Comparison of ENCODE assay signal across 8 mouse cellular contexts in genomic region chr11:3535406-3535986, GRCm38 (mm10). TPM values are rescaled to one million over a fixed set of nuclear protein-coding genes. Genes with fewer than 3 reads are reported as not detected.
DNase-seq lines count a peak whose midpoint lies in the region; ATAC-seq lines count a peak whose summit lies in the region.

No protein-coding gene starts in this region.

- H3K9me3 ChIP-seq in hindbrain, embryonic 16.5 days (ENCODE audit: control insufficient read depth, low read length): no peaks in the 10 kb centered on the region

- H3K36me3 ChIP-seq in hindbrain, embryonic 16.5 days (ENCODE audit: control insufficient read depth, insufficient read depth, low read length): no peaks in the 10 kb centered on the region

- 0% methylated on average over 34 of the region's 36 CpGs for WGBS in hindbrain, embryonic 16.5 days

- ATAC-seq in hindbrain, embryonic 16.5 days: peak; percentile 85

- H3K4me2 ChIP-seq in hindbrain, embryonic 16.5 days (ENCODE audit: low read length): peak overlapping the region; percentile 98

- peak; percentile 97 for DNase-seq in ZHBTc4 (ENCODE audit: low read depth, low spot score)
- DNase-seq in cerebellum, postnatal 4 days (ENCODE audit: low spot score in 2 of 2): peak; percentile 95 to 98
- peak; percentile 96 for DNase-seq in gastrocnemius, adult 18-20 months (ENCODE audit: low spot score)
- peak; percentile 94 to 97 for DNase-seq in left cerebral cortex, adult 18-20 months (ENCODE audit: low spot score in 2 of 2)
- peak; percentile 96 to 97 for DNase-seq in lung, postnatal 4 days
- DNase-seq in retina, postnatal 1 day: peak; percentile 93
- DNase-seq in thymus, postnatal 4 days: peak; percentile 99

- peaks cover 13% of the 10 kb centered on the region for H3K4me1 ChIP-seq in hindbrain, embryonic 16.5 days (ENCODE audit: control insufficient read depth, insufficient read depth, low read depth, low read length)

- peak overlapping the region; percentile 78 for H3K9ac ChIP-seq in hindbrain, embryonic 16.5 days (ENCODE audit: low read depth, low read length)

- H3K27me3 ChIP-seq in hindbrain, embryonic 16.5 days (replicated peaks; ENCODE audit: control insufficient read depth, insufficient read depth, low read length): no peaks in the 10 kb centered on the region

- peak overlapping the region; percentile 68 for H3K4me3 ChIP-seq in hindbrain, embryonic 16.5 days (ENCODE audit: low read length)

- peak overlapping the region; percentile 83 for H3K27ac ChIP-seq in hindbrain, embryonic 16.5 days (ENCODE audit: low read depth, low read length)

RNA-seq across cellular contexts. Expression of gene Smtn, which starts 4.9 kb away (rescaled TPM):
- total RNA-seq in gastrocnemius, adult 18-20 months (2021): 10 to 100 TPM; 79.9 to 89.7 TPM
- 15.2 and 21.8 TPM in 2 replicates for polyA plus RNA-seq in hindbrain, embryonic 16.5 days (2015; fragmentation: Nextera tagmentation; extraction: Ambion mirVana)
- total RNA-seq in left cerebral cortex, adult 18-20 months (2021): 1 to 10 TPM; 6.0 to 6.5 TPM

RNA-seq across cellular contexts. Expression of gene Selenom, which starts 21.0 kb away (rescaled TPM):
- total RNA-seq in gastrocnemius, adult 18-20 months (2021): 10 to 100 TPM in 1 of 2 experiments, 1 to 10 TPM in 1; 9.6 to 14.6 TPM
- 176 and 225 TPM in 2 replicates for polyA plus RNA-seq in hindbrain, embryonic 16.5 days (2015; fragmentation: Nextera tagmentation; extraction: Ambion mirVana)
- total RNA-seq in left cerebral cortex, adult 18-20 months (2021): 100 to 1,000 TPM; 137 to 148 TPM

RNA-seq across cellular contexts. Expression of gene Inpp5j, which starts 30.9 kb away (rescaled TPM):
- total RNA-seq in gastrocnemius, adult 18-20 months (2021): 1 to 10 TPM; 2.4 to 2.9 TPM
- 12.5 and 13.9 TPM in 2 replicates for polyA plus RNA-seq in hindbrain, embryonic 16.5 days (2015; fragmentation: Nextera tagmentation; extraction: Ambion mirVana)
- total RNA-seq in left cerebral cortex, adult 18-20 months (2021): 10 to 100 TPM; 51.9 to 53.4 TPM

RNA-seq across cellular contexts. Expression of gene Pla2g3, which starts 47.4 kb away (rescaled TPM):
- not detected for total RNA-seq in gastrocnemius, adult 18-20 months (2021)
- polyA plus RNA-seq in hindbrain, embryonic 16.5 days (2015; fragmentation: Nextera tagmentation; extraction: Ambion mirVana): 4.0 and 9.2 TPM in 2 replicates
- 1 to 10 TPM; 2.7 to 3.4 TPM for total RNA-seq in left cerebral cortex, adult 18-20 months (2021)

Comparison
In these comparisons a context has a peak if more than half of its experiments do, and no peak if none do; other contexts are left out.
1. Peak in every context shown above with its lines: DNase-seq, ATAC-seq, H3K4me3 ChIP-seq and H3K27ac ChIP-seq.
2. RNA of gene Smtn, which starts 4.9 kb away (total RNA-seq): 79.9 to 89.7 TPM in gastrocnemius, adult 18-20 months; 6.0 to 6.5 TPM in left cerebral cortex, adult 18-20 months; every median in the first group is over 10 times any median in the second.
3. RNA of gene Selenom, which starts 21.0 kb away (total RNA-seq): 137 to 148 TPM in left cerebral cortex, adult 18-20 months; 9.6 to 14.6 TPM in gastrocnemius, adult 18-20 months; every median in the first group is over 4 times any median in the second.
4. RNA of gene Inpp5j, which starts 30.9 kb away (total RNA-seq): 51.9 to 53.4 TPM in left cerebral cortex, adult 18-20 months; 2.4 to 2.9 TPM in gastrocnemius, adult 18-20 months; every median in the first group is over 10 times any median in the second.